Mouse (Mus musculus) liver, adult 2 months (tissue): Measurements from ENCODE around the gene Adam22.

Source experiments
- CTCF ChIP-seq: fragments of 200-500 bp; IDR thresholded peaks from 2 replicates; pipeline ENCODE4 v1.5.1; 2011; ENCODE audit warnings: low read depth, low read length, control low read depth
- POLR2A ChIP-seq: fragments of 200-500 bp; IDR thresholded peaks from 2 replicates; pipeline ENCODE4 v1.6.1; 2011; ENCODE audit warnings: low read length, control low read depth; ENCODE audit not compliant: insufficient read depth; ENCODE audit errors: extremely low read depth

- TF ChIP-seq POLR2A: no peak
- TF ChIP-seq CTCF: peak; percentile 31
These were observed 203.2 kb downstream of the Adam22 start for GRCm38 (mm10) chr5:8164773-8165172.
